5 mouse cellular contexts compared by ENCODE assay signal in the genomic region with DNA sequence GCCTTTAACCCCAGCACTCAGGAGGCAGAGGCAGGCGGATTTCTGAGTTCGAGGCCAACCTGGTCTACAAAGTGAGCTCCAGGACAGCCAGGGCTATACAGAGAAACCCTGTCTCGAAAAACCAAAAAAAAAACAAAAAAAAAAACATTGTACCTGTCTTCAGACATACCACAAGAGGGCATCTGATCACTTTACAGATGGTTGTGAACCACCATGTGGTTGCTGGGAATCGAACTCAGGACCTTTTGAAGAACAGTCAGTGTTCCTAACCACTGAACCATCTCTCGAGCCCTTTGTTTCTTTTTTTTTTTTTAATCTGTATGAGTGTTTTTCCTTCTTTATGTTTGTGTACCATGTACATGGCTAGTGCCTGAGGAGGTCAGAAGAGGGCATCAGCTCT. TPM values are rescaled to one million over a fixed set of nuclear protein-coding genes. Genes with fewer than 3 reads are reported as not detected.
"Had no signal": no experiment of that assay in that cellular context is flagged by ENCODE, and none has a peak within 500 bp of the region (broad histone marks: within the 10 kb centered on the region; RNA-seq: fewer than 3 reads in every experiment).

No protein-coding gene starts in this region.

RNA-seq across cellular contexts. Expression of gene Tm6sf2, which starts 22.3 kb away (rescaled TPM):
- total RNA-seq: megakaryocyte, adult 5-6 weeks; megakaryocyte-erythroid progenitor cell, adult 5-6 weeks; monocyte, adult 5-6 weeks had no signal

RNA-seq across cellular contexts. Expression of gene Hapln4, which starts 32.8 kb away (rescaled TPM):
- total RNA-seq: megakaryocyte, adult 5-6 weeks; megakaryocyte-erythroid progenitor cell, adult 5-6 weeks; monocyte, adult 5-6 weeks; neutrophil, adult 5-6 weeks had no signal
- polyA plus RNA-seq: lung, embryonic 15.5 days had no signal
